Mouse (Mus musculus) hindbrain, embryonic 10.5 days (tissue): ENCODE measurements around the gene Fbln1. TPM values are rescaled to one million over a fixed set of nuclear protein-coding genes. Genes with fewer than 3 reads are reported as not detected.

ENCODE experiments used
- DNase-seq: peaks from one replicate; pipeline ENCODE4 v3.0.0-alpha.2; 2017; ENCODE audit warnings: low spot score
- H3K27ac ChIP-seq: fragments of 300-500 bp; sonication (generic); 2 replicates; pipeline ENCODE4 v1.5.1; 2016; ENCODE audit warnings: mild to moderate bottlenecking, moderate library complexity
- H3K27me3 ChIP-seq: fragments of 300-500 bp; sonication (generic); 2 replicates; pipeline ENCODE4 v1.6.1; 2016; ENCODE audit warnings: mild to moderate bottlenecking; ENCODE audit not compliant: poor library complexity, insufficient read depth, severe bottlenecking
- H3K36me3 ChIP-seq: fragments of 300-500 bp; sonication (generic); 2 replicates; pipeline ENCODE4 v1.6.1; 2016; ENCODE audit warnings: mild to moderate bottlenecking, moderate library complexity
- H3K4me1 ChIP-seq: fragments of 300-500 bp; sonication (generic); replicated peaks from 2 replicates; pipeline ENCODE4 v1.6.1; 2016; ENCODE audit warnings: mild to moderate bottlenecking
- H3K4me3 ChIP-seq: fragments of 300-500 bp; sonication (generic); 2 replicates; pipeline ENCODE4 v1.5.1; 2016; ENCODE audit warnings: mild to moderate bottlenecking, moderate library complexity
- H3K9me3 ChIP-seq: fragments of 300-500 bp; sonication (generic); 2 replicates; pipeline ENCODE4 v1.6.1; 2016; ENCODE audit warnings: mild to moderate bottlenecking, moderate library complexity
- WGBS: fragments of 180-500 bp; shearing (Covaris S2); methylation state at CpG from one replicate; pipeline ENCODE4 v1.1.7; 2016; 5-methylcytosine and 5-hydroxymethylcytosine counted together
- polyA plus RNA-seq: library from polyadenylated mRNA; unstranded; fragments of >200 nt; fragmentation: Nextera tagmentation; extraction: Ambion mirVana; gene quantifications from 2 replicates; pipeline ENCODE4 v1.2.1, GENCODE M21; 2016

The Fbln1 gene
- polyA plus RNA-seq, 1 experiment from 2014 or later = 157 TPM

GRCm38 (mm10) chr15:85294632-85295031, 88.9 kb downstream of the Fbln1 start:
- no peak overlapping the region for H3K4me3 ChIP-seq
- H3K36me3 ChIP-seq = no peaks in the 10 kb centered on the region
- H3K27me3 ChIP-seq = no peaks in the 10 kb centered on the region; the same call in 1 of the 2 replicates
- H3K27ac ChIP-seq = no peak overlapping the region
- WGBS = 80% methylated on average over 3 of the region's 3 CpGs
- H3K9me3 ChIP-seq = no peaks in the 10 kb centered on the region
- peaks cover 33% of the 10 kb centered on the region for H3K4me1 ChIP-seq
- DNase-seq = no peak

DNA sequence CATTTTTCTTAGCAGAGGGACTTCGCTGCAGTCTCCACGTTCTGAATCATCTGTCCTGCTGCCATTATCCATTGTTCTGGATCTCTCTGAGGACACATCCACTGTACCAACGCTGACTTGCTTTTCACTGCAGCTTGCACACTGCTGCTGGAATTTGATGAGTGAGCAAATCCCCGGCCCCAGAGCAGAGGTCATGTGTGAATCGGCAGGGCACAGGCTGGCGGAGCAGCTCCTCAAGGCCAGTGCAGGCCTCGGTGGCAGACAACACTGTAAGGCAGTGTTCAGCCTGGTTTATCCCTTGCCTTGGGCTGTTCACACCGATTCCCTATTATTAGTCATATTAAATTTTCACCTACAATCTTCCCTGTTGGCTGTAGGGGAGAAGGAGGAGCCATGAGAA, 89.8 kb downstream of the Fbln1 start:
- peak; percentile 31 for DNase-seq
- Histone ChIP-seq H3K4me1 (peaks cover 34% of the 10 kb centered on the region), H3K27ac (peak overlapping the region; percentile 36; the same call in 1 of the 2 replicates), H3K36me3 (no peaks in the 10 kb centered on the region), H3K27me3 (no peaks in the 10 kb centered on the region; the same call in 1 of the 2 replicates), H3K4me3 (no peak overlapping the region), H3K9me3 (no peaks in the 10 kb centered on the region)
- WGBS = 57% methylated on average over 8 of the region's 8 CpGs

DNA sequence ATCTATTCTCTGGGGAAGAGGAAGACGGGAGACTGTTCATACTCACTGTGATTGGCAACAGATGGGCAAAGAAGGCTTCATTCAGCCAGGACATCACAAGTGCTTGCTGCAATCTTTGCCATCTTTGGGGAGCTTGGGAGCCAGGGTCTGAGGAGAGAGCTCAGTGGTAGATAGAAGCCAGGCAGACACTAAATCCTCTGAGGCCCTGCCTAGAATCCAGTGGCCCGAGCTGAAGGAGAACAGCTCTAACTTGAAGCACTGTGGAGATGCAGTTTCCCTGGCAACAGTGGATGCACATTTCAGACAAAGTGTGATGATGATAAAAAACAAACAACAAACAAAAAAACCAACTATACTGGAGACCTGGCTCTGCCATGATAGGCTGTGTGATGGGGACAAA, 90.2 kb downstream of the Fbln1 start:
- Histone ChIP-seq H3K4me1 (peaks cover 36% of the 10 kb centered on the region), H3K27me3 (no peaks in the 10 kb centered on the region; the same call in 1 of the 2 replicates), H3K27ac (peak overlapping the region; percentile 36; the same call in 1 of the 2 replicates), H3K4me3 (no peak overlapping the region), H3K9me3 (no peaks in the 10 kb centered on the region), H3K36me3 (no peaks in the 10 kb centered on the region)
- DNase-seq = no peak
- WGBS = 60% methylated on average over 2 of the region's 2 CpGs

DNA sequence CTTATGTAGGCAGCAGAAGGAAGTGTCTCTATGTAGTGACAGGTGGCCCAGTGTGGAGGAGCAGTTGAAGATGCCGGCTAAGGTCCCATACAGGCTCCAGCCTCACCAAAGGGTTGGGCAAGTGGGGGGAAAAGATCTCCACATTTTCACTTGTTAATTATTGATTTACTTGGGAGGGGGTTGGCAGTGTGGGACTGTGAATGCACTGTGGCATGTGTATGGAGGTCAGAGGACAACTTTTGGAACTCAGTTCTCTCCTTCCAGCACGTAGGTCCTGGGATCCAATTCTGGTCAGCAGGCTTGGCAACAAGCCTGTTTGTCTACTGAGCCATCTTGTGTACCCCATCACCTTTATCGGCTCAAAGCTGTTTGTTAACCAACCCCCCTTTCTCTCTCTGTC, 90.8 kb downstream of the Fbln1 start:
- WGBS = 83% methylated on average over 3 of the region's 3 CpGs

DNA sequence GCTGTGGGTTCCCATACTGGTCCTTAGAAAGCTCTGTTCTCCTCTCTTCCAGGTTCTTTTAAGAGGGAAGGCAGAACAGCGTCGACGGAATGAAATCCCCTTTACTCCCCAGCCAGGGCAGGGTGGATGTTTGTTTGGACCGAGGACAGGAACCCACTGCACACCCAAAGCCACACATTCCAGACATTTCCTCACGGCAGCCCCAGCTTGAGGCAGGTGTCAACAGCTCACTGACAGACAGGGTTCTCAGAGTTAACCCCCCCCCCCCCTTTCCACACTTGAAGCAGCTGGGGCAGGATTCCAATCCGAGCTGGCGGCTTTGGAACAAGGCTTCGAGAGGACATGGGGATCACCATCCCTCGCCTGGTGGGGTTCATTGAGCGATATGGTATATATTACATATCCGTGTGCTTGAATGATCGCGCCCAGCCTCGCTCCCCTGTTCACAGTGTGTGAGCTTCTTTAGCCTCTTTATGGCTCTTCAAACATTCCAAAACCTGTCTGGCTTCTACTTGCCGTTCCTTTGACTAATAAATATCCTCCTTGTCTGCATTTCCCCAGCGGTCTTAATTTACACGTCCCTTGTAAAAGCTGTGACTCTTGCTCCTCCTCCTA, 92.5 kb downstream of the Fbln1 start:
- H3K27ac ChIP-seq = peak overlapping the region; percentile 43
- DNase-seq = peak; percentile 22
- no peaks in the 10 kb centered on the region; the same call in 1 of the 2 replicates for H3K27me3 ChIP-seq

More for the DNA sequence above, 90.8 kb downstream of the Fbln1 start:
- Histone ChIP-seq H3K9me3 (no peaks in the 10 kb centered on the region), H3K27ac (no peak overlapping the region), H3K27me3 (no peaks in the 10 kb centered on the region; the same call in 1 of the 2 replicates), H3K36me3 (no peaks in the 10 kb centered on the region), H3K4me3 (no peak overlapping the region), H3K4me1 (peaks cover 36% of the 10 kb centered on the region)
- DNase-seq = no peak

DNA sequence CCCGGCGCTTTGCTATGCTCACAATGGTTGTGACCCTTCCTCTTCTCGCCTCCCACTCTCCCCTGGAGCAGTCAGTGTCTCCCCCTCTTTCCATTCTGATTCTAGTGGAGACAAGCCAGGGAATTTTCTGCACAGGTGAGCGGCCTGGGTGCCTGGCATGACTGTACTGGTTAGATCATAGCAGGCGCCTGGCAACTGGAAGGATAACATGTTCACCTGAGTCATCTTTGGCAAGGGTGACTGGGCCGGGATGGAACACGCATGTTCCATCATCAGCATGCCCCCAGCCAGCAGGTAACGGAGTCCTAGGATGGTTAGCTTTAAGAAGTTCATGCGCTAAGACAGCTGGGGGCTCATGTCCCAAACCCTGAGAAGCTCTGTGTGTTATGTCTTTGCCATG, 93.2 kb downstream of the Fbln1 start:
- Histone ChIP-seq H3K4me3 (no peak overlapping the region), H3K4me1 (peaks cover 36% of the 10 kb centered on the region), H3K27me3 (no peaks in the 10 kb centered on the region; the same call in 1 of the 2 replicates), H3K9me3 (0 out of 2 replicates have a peak, but pooled peaks cover under 1% of the 10 kb centered on the region), H3K27ac (no peak overlapping the region), H3K36me3 (no peaks in the 10 kb centered on the region)
- WGBS = 88% methylated on average over 9 of the region's 9 CpGs
- no peak for DNase-seq

More for the DNA sequence above, 92.5 kb downstream of the Fbln1 start:
- peaks cover 36% of the 10 kb centered on the region for H3K4me1 ChIP-seq
- H3K9me3 ChIP-seq = no peaks in the 10 kb centered on the region
- no peaks in the 10 kb centered on the region for H3K36me3 ChIP-seq
- WGBS = 63% methylated on average over 17 of the region's 17 CpGs
- no peak overlapping the region for H3K4me3 ChIP-seq

GRCm38 (mm10) chr15:85303241-85303640, 97.5 kb downstream of the Fbln1 start:
- no peaks in the 10 kb centered on the region; the same call in 1 of the 2 replicates for H3K27me3 ChIP-seq
- 0 out of 2 replicates have a peak, but pooled peaks cover 3% of the 10 kb centered on the region for H3K9me3 ChIP-seq
- 58% methylated on average over 4 of the region's 4 CpGs for WGBS
- H3K4me1 ChIP-seq = peaks cover 19% of the 10 kb centered on the region
- no peak overlapping the region for H3K4me3 ChIP-seq
- no peak for DNase-seq
- no peaks in the 10 kb centered on the region for H3K36me3 ChIP-seq
- no peak overlapping the region for H3K27ac ChIP-seq

- WGBS = 92% methylated on average over 4 of the region's 4 CpGs
- Histone ChIP-seq H3K4me3 (no peak overlapping the region), H3K4me1 (peaks cover 11% of the 10 kb centered on the region), H3K27me3 (no peaks in the 10 kb centered on the region; the same call in 1 of the 2 replicates), H3K27ac (no peak overlapping the region), H3K36me3 (no peaks in the 10 kb centered on the region), H3K9me3 (0 out of 2 replicates have a peak, but pooled peaks cover 3% of the 10 kb centered on the region)
- DNase-seq = no peak
These were observed 98.2 kb downstream of the Fbln1 start for GRCm38 (mm10) chr15:85303976-85304375.

GRCm38 (mm10) chr15:85307061-85307660, 101.4 kb downstream of the Fbln1 start:
- 96% methylated on average over 2 of the region's 2 CpGs for WGBS
- Histone ChIP-seq H3K36me3 (no peaks in the 10 kb centered on the region), H3K27me3 (no peaks in the 10 kb centered on the region), H3K9me3 (0 out of 2 replicates have a peak, but pooled peaks cover 3% of the 10 kb centered on the region), H3K4me3 (no peak overlapping the region), H3K27ac (no peak overlapping the region), H3K4me1 (peaks cover 5% of the 10 kb centered on the region)
- no peak for DNase-seq

DNA sequence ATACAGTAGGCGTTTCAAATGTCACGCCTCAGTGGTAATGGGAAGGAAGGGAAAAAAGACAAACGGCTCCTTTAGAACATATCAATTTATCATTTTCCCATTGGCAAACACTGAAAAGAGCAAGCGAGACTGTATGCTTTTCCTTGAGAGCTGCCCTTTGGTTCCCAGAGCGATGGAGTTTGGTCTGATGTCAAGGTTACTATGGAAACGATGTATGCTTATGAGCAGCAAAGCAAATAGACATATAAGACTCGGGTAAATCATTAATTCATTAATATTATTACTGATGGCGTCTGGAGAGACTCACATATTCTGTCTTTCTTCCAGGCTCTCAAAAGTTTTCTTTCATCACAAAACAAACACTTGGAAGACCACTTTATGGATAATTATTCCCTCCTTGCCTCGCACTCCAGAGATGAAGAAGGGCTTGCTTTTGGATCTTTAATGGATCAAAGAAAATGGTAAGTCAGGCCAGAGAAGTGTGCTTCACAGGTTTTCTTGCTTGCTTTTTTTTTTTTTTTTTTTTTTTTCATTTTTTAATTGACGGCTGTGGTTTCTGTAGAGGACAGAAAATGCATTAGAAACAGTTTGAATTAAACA, 105.4 kb downstream of the Fbln1 start:
- no peak overlapping the region for H3K27ac ChIP-seq
- WGBS = 82% methylated on average over 10 of the region's 10 CpGs
- no peaks in the 10 kb centered on the region for H3K36me3 ChIP-seq
- no peak overlapping the region for H3K4me3 ChIP-seq
- no peaks in the 10 kb centered on the region for H3K9me3 ChIP-seq
- peaks cover 21% of the 10 kb centered on the region for H3K27me3 ChIP-seq
- DNase-seq = no peak
- peaks cover 14% of the 10 kb centered on the region for H3K4me1 ChIP-seq

- Histone ChIP-seq H3K4me1 (peaks cover 25% of the 10 kb centered on the region), H3K36me3 (no peaks in the 10 kb centered on the region), H3K27me3 (peaks cover 41% of the 10 kb centered on the region), H3K4me3 (no peak overlapping the region), H3K27ac (no peak overlapping the region), H3K9me3 (no peaks in the 10 kb centered on the region)
- whole genome bisulfite sequencing = 44% methylated on average over 12 of the region's 13 CpGs
- peak; percentile 84 for DNase-seq
These were observed 109.8 kb downstream of the Fbln1 start for GRCm38 (mm10) chr15:85315378-85316025.

- WGBS = 65% methylated on average over 14 of the region's 14 CpGs
- DNase-seq = no peak
- no peak overlapping the region for H3K4me3 ChIP-seq
- peaks cover 41% of the 10 kb centered on the region for H3K27me3 ChIP-seq
- H3K4me1 ChIP-seq = peaks cover 25% of the 10 kb centered on the region
- H3K9me3 ChIP-seq = no peaks in the 10 kb centered on the region
- no peaks in the 10 kb centered on the region for H3K36me3 ChIP-seq
- H3K27ac ChIP-seq = peak overlapping the region; percentile 2; the same call in 1 of the 2 replicates
These were observed 110.8 kb downstream of the Fbln1 start for GRCm38 (mm10) chr15:85316342-85317140.
